Mouse (Mus musculus) brain, embryonic 14.5 days (tissue): ENCODE data around the gene Iqch.

Source experiments
- CTCF ChIP-seq: fragments of 200-500 bp; IDR thresholded peaks from 2 replicates; pipeline ENCODE4 v1.5.1; 2012; ENCODE audit warnings: inconsistent platforms, mild to moderate bottlenecking, moderate library complexity, borderline replicate concordance; ENCODE audit not compliant: insufficient read depth, insufficient read length; ENCODE audit errors: extremely low read depth
- POLR2A ChIP-seq: fragments of 200-500 bp; IDR thresholded peaks from 2 replicates; pipeline ENCODE4 v1.6.1; 2012; ENCODE audit warnings: mild to moderate bottlenecking, inconsistent platforms, borderline replicate concordance; ENCODE audit not compliant: poor library complexity, insufficient read depth, insufficient read length, severe bottlenecking; ENCODE audit errors: extremely low read depth

- no peak for TF ChIP-seq POLR2A
- no peak for TF ChIP-seq CTCF
Observed at GRCm38 (mm10) chr9:63391307-63391706, 211.0 kb downstream of the Iqch start.
